Mouse (Mus musculus): Measurements from ENCODE around the gene Pfdn5. TPM values are rescaled to one million over a fixed set of nuclear protein-coding genes. Genes with fewer than 3 reads are reported as not detected.
A peak's percentile ranks its signal among the peaks of the same experiment; 100 is the strongest.

Pfdn5 gene
- polyA plus RNA-seq, 1 experiment from 2014 or later: 172 TPM

- no peak for TF ChIP-seq EP300 (IDR thresholded peaks at IDR 0.05; ENCODE audit: low read depth)
- TF ChIP-seq CTCF (IDR thresholded peaks at IDR 0.05; ENCODE audit: low read depth): no peak
- Histone ChIP-seq H3K4me3 (ENCODE audit: low read depth, low read length) (no peak overlapping the region), H3K4me2 (ENCODE audit: low read depth, low read length) (no peak overlapping the region), H3K9me3 (ENCODE audit: low read length) (no peaks in the 10 kb centered on the region), H3K27ac (ENCODE audit: low read depth) (no peak overlapping the region), H3K9ac (replicated peaks) (no peak overlapping the region), H3K36me3 (replicated peaks; ENCODE audit: insufficient read depth, low read length) (peaks cover 74% of the 10 kb centered on the region), H3K4me1 (ENCODE audit: insufficient read depth) (0 out of 2 replicates have a peak, but pooled peaks cover 2% of the 10 kb centered on the region), H3K27me3 (ENCODE audit: insufficient read depth, low read length) (no peaks in the 10 kb centered on the region)
- 91% methylated on average over 9 of the region's 9 CpGs for WGBS (ENCODE audit: insufficient replicate concordance)
- ATAC-seq (no peak), DNase-seq (no peak)
Observed at GRCm38 (mm10) chr15:102308717-102309116, 17.2 kb upstream of the Pfdn5 start.

GRCm38 (mm10) chr15:102310074-102310845 lies 15.7 kb upstream of the Pfdn5 start:
- 83% methylated on average over 10 of the region's 10 CpGs for WGBS (ENCODE audit: insufficient replicate concordance)
- no peak overlapping the region for H3K27ac ChIP-seq (ENCODE audit: low read depth)
- H3K4me3 ChIP-seq (ENCODE audit: low read depth, low read length): no peak overlapping the region
- H3K4me1 ChIP-seq (ENCODE audit: insufficient read depth): 0 out of 2 replicates have a peak, but pooled peaks cover 2% of the 10 kb centered on the region
- DNase-seq (no peak), ATAC-seq (no peak)
- TF ChIP-seq EP300 (IDR thresholded peaks at IDR 0.05; ENCODE audit: low read depth) (no peak), CTCF (IDR thresholded peaks at IDR 0.05; ENCODE audit: low read depth) (no peak)
- H3K27me3 ChIP-seq (ENCODE audit: insufficient read depth, low read length): no peaks in the 10 kb centered on the region
- H3K9ac ChIP-seq (replicated peaks): no peak overlapping the region
- H3K4me2 ChIP-seq (ENCODE audit: low read depth, low read length): no peak overlapping the region
- no peaks in the 10 kb centered on the region for H3K9me3 ChIP-seq (ENCODE audit: low read length)
- peaks cover 76% of the 10 kb centered on the region for H3K36me3 ChIP-seq (replicated peaks; ENCODE audit: insufficient read depth, low read length)

GRCm38 (mm10) chr15:102311489-102311888 lies 14.4 kb upstream of the Pfdn5 start:
- Histone ChIP-seq H3K4me1 (ENCODE audit: insufficient read depth) (no peaks in the 10 kb centered on the region), H3K4me2 (ENCODE audit: low read depth, low read length) (no peak overlapping the region), H3K4me3 (ENCODE audit: low read depth, low read length) (no peak overlapping the region), H3K36me3 (replicated peaks; ENCODE audit: insufficient read depth, low read length) (peaks cover 75% of the 10 kb centered on the region), H3K9ac (replicated peaks) (no peak overlapping the region), H3K27ac (ENCODE audit: low read depth) (no peak overlapping the region), H3K9me3 (ENCODE audit: low read length) (no peaks in the 10 kb centered on the region), H3K27me3 (ENCODE audit: insufficient read depth, low read length) (no peaks in the 10 kb centered on the region)
- DNase-seq: no peak
- no peak for ATAC-seq
- TF ChIP-seq EP300 (IDR thresholded peaks at IDR 0.05; ENCODE audit: low read depth) (no peak), CTCF (IDR thresholded peaks at IDR 0.05; ENCODE audit: low read depth) (no peak)

GRCm38 (mm10) chr15:102315292-102315691 lies 10.6 kb upstream of the Pfdn5 start:
- Histone ChIP-seq H3K9me3 (ENCODE audit: low read length) (no peaks in the 10 kb centered on the region), H3K9ac (replicated peaks) (no peak overlapping the region), H3K27ac (ENCODE audit: low read depth) (no peak overlapping the region), H3K27me3 (ENCODE audit: insufficient read depth, low read length) (no peaks in the 10 kb centered on the region), H3K36me3 (replicated peaks; ENCODE audit: insufficient read depth, low read length) (peaks cover 77% of the 10 kb centered on the region), H3K4me2 (ENCODE audit: low read depth, low read length) (no peak overlapping the region), H3K4me3 (ENCODE audit: low read depth, low read length) (no peak overlapping the region), H3K4me1 (ENCODE audit: insufficient read depth) (no peaks in the 10 kb centered on the region)
- DNase-seq (no peak), ATAC-seq (no peak)
- no peak for TF ChIP-seq EP300 (IDR thresholded peaks at IDR 0.05; ENCODE audit: low read depth)
- TF ChIP-seq CTCF (IDR thresholded peaks at IDR 0.05; ENCODE audit: low read depth): no peak
- 91% methylated on average over 8 of the region's 8 CpGs for WGBS (ENCODE audit: insufficient replicate concordance)

- 86% methylated on average over 6 of the region's 6 CpGs for WGBS (ENCODE audit: insufficient replicate concordance)
- peaks cover 76% of the 10 kb centered on the region for H3K36me3 ChIP-seq (replicated peaks; ENCODE audit: insufficient read depth, low read length)
Observed at GRCm38 (mm10) chr15:102316263-102316662, 9.7 kb upstream of the Pfdn5 start.

GRCm38 (mm10) chr15:102324654-102325473 lies 1.1 kb upstream of the Pfdn5 start:
- peak overlapping the region; percentile 79; the same call in 1 of the 2 replicates for H3K4me2 ChIP-seq (ENCODE audit: low read depth, low read length)

More at GRCm38 (mm10) chr15:102316263-102316662, 9.7 kb upstream of the Pfdn5 start:
- H3K4me1 ChIP-seq (ENCODE audit: insufficient read depth): no peaks in the 10 kb centered on the region
- H3K9me3 ChIP-seq (ENCODE audit: low read length): no peaks in the 10 kb centered on the region
- H3K4me3 ChIP-seq (ENCODE audit: low read depth, low read length): no peak overlapping the region
- TF ChIP-seq CTCF (IDR thresholded peaks at IDR 0.05; ENCODE audit: low read depth): peak; percentile 82
- no peak for TF ChIP-seq EP300 (IDR thresholded peaks at IDR 0.05; ENCODE audit: low read depth)
- no peak overlapping the region for H3K9ac ChIP-seq (replicated peaks)
- H3K4me2 ChIP-seq (ENCODE audit: low read depth, low read length): no peak overlapping the region
- H3K27me3 ChIP-seq (ENCODE audit: insufficient read depth, low read length): no peaks in the 10 kb centered on the region
- ATAC-seq (peak; percentile 13; the same call in 1 of the 2 replicates), DNase-seq (peak; percentile 67)
- H3K27ac ChIP-seq (ENCODE audit: low read depth): no peak overlapping the region

More at GRCm38 (mm10) chr15:102324654-102325473, 1.1 kb upstream of the Pfdn5 start:
- WGBS (ENCODE audit: insufficient replicate concordance): 72% methylated on average over 12 of the region's 12 CpGs
- H3K36me3 ChIP-seq (replicated peaks; ENCODE audit: insufficient read depth, low read length): peaks cover 33% of the 10 kb centered on the region
- ATAC-seq (no peak), DNase-seq (no peak)
- no peaks in the 10 kb centered on the region for H3K27me3 ChIP-seq (ENCODE audit: insufficient read depth, low read length)
- no peak overlapping the region for H3K9ac ChIP-seq (replicated peaks)
- no peak overlapping the region for H3K4me3 ChIP-seq (ENCODE audit: low read depth, low read length)
- H3K4me1 ChIP-seq (ENCODE audit: insufficient read depth): 0 out of 2 replicates have a peak, but pooled peaks cover 5% of the 10 kb centered on the region
- no peaks in the 10 kb centered on the region for H3K9me3 ChIP-seq (ENCODE audit: low read length)
- H3K27ac ChIP-seq (ENCODE audit: low read depth): no peak overlapping the region
- TF ChIP-seq EP300 (IDR thresholded peaks at IDR 0.05; ENCODE audit: low read depth) (no peak), CTCF (IDR thresholded peaks at IDR 0.05; ENCODE audit: low read depth) (0 out of 2 replicates have a peak, but pooled peaks have one; percentile 10)
